In genomic region chr9:108094998-108095411, GRCm38 (mm10) we compare ENCODE assay signal across 9 mouse cellular contexts. TPM values are rescaled to one million over a fixed set of nuclear protein-coding genes. Genes with fewer than 3 reads are reported as not detected.
DNase-seq lines count a peak whose midpoint lies in the region; ATAC-seq and TF ChIP-seq lines count a peak whose summit lies in the region.
"Had no signal": no experiment of that assay in that cellular context is flagged by ENCODE, and none has a peak within 500 bp of the region (broad histone marks: within the 10 kb centered on the region; RNA-seq: fewer than 3 reads in every experiment).

No protein-coding gene starts in this region.

- H3K27me3 ChIP-seq in limb, embryonic 11.5 days (ENCODE audit: control insufficient read depth, insufficient read depth, low read length): no peaks in the 10 kb centered on the region

- peak overlapping the region; percentile 93 for H3K4me2 ChIP-seq in limb, embryonic 11.5 days (ENCODE audit: low read depth, severe bottlenecking)

- DNase-seq in kidney, adult 9 months: peak; percentile 59
- no peak for DNase-seq in kidney, postnatal 4 days
- peak; percentile 30 for DNase-seq in brain, embryonic 14.5 days (ENCODE audit: low read depth)
- DNase-seq in heart, adult 8-10 months (ENCODE audit: low spot score): peak; percentile 29
- peak; percentile 38 for DNase-seq in limb, embryonic 11.5 days (ENCODE audit: low spot score)
- peak; percentile 54 for DNase-seq in naive thymus-derived CD4-positive, alpha-beta T cell, adult 2 months (ENCODE audit: low read depth)
- no peak for DNase-seq in layer of hippocampus, adult 8-10 months (ENCODE audit: low spot score in 2 of 2)
- no peak for DNase-seq in left cerebral cortex, postnatal 4 days

- H3K27ac ChIP-seq in limb, embryonic 11.5 days (replicated peaks; ENCODE audit: low read depth, low read length): 0 out of 2 replicates have a peak overlapping the region, but pooled peaks have one; percentile 36

- H3K9me3 ChIP-seq in limb, embryonic 11.5 days (ENCODE audit: control insufficient read depth, low read length): no peaks in the 10 kb centered on the region

- WGBS in limb, embryonic 11.5 days: under 1% methylated on average over 16 of the region's 16 CpGs

- H3K4me3 ChIP-seq in limb, embryonic 11.5 days (ENCODE audit: low read depth, low read length): peak overlapping the region; percentile 88

- TF ChIP-seq POLR2A in brain, embryonic 14.5 days (IDR thresholded peaks at IDR 0.05; ENCODE audit: borderline replicate concordance, extremely low read depth, insufficient read depth, insufficient read length, poor library complexity, severe bottlenecking): no peak

- peaks cover 7% of the 10 kb centered on the region for H3K36me3 ChIP-seq in limb, embryonic 11.5 days (ENCODE audit: control insufficient read depth, insufficient read depth, low read length)

- TF ChIP-seq CTCF in brain, embryonic 14.5 days (IDR thresholded peaks at IDR 0.05; ENCODE audit: borderline replicate concordance, extremely low read depth, insufficient read depth, insufficient read length): no peak

- ATAC-seq in limb, embryonic 11.5 days (ENCODE audit: insufficient number of reproducible peaks, low FRiP score, low TSS enrichment, low read depth): peak; percentile 19

- H3K9ac ChIP-seq in limb, embryonic 11.5 days (ENCODE audit: low read length): peak overlapping the region; percentile 55

- peaks cover 9% of the 10 kb centered on the region for H3K4me1 ChIP-seq in limb, embryonic 11.5 days (ENCODE audit: control insufficient read depth, insufficient read depth, low read length)

- intact Hi-C loops in left cerebral cortex, postnatal 4 days (cut with DNase I): loop anchor here (5.0 kb wide), 1 partner anchor 107 kb away; no protein-coding TSS in a partner anchor

RNA-seq across cellular contexts. Expression of gene Apeh, which starts 0.6 kb away (rescaled TPM):
- 65.1 and 81.4 TPM in 2 replicates for polyA plus RNA-seq in brain, embryonic 14.5 days (2012; rRNA removed)
- total RNA-seq in heart, adult 8-10 months (2022): 10 to 100 TPM; 38.5 to 49.0 (median 44.9) TPM
- polyA plus RNA-seq in limb, embryonic 11.5 days (2014; fragmentation: Nextera tagmentation; extraction: Ambion mirVana): 56.3 and 63.4 TPM in 2 replicates
- 10 to 100 TPM; 33.9 to 45.8 (median 35.5) TPM for total RNA-seq in layer of hippocampus, adult 8-10 months (2022)
- total RNA-seq in left cerebral cortex, postnatal 4 days (2021): 10 to 100 TPM; 46.1 to 50.1 TPM

RNA-seq across cellular contexts. Expression of gene Rnf123, which starts 11.9 kb away (rescaled TPM):
- 93.3 and 93.5 TPM in 2 replicates for polyA plus RNA-seq in brain, embryonic 14.5 days (2012; rRNA removed)
- 100 to 1,000 TPM; 103 to 132 (median 110) TPM for total RNA-seq in heart, adult 8-10 months (2022)
- 26.4 and 29.9 TPM in 2 replicates for polyA plus RNA-seq in limb, embryonic 11.5 days (2014; fragmentation: Nextera tagmentation; extraction: Ambion mirVana)
- 100 to 1,000 TPM in 3 of 4 experiments, 10 to 100 TPM in 1; 89.0 to 123 (median 115) TPM for total RNA-seq in layer of hippocampus, adult 8-10 months (2022)
- 10 to 100 TPM; 92.5 to 93.8 TPM for total RNA-seq in left cerebral cortex, postnatal 4 days (2021)

RNA-seq across cellular contexts. Expression of gene Mst1, which starts 14.8 kb away (rescaled TPM):
- 0.08 and 0.10 TPM in 2 replicates for polyA plus RNA-seq in brain, embryonic 14.5 days (2012; rRNA removed)
- total RNA-seq in heart, adult 8-10 months (2022): under 1 TPM in 1 of 4 experiments, not detected in 3; 0.14 TPM
- polyA plus RNA-seq in limb, embryonic 11.5 days (2014; fragmentation: Nextera tagmentation; extraction: Ambion mirVana): 0.37 and 1.3 TPM in 2 replicates
- total RNA-seq in layer of hippocampus, adult 8-10 months (2022): not detected
- total RNA-seq in left cerebral cortex, postnatal 4 days (2021): not detected
- total RNA-seq: neutrophil, adult 5-6 weeks had no signal

RNA-seq across cellular contexts. Expression of gene Amigo3, which starts 42.0 kb away (rescaled TPM):
- 3.6 and 4.0 TPM in 2 replicates for polyA plus RNA-seq in brain, embryonic 14.5 days (2012; rRNA removed)
- 1 to 10 TPM; 1.3 to 3.1 (median 1.6) TPM for total RNA-seq in heart, adult 8-10 months (2022)
- 1.7 and 1.9 TPM in 2 replicates for polyA plus RNA-seq in limb, embryonic 11.5 days (2014; fragmentation: Nextera tagmentation; extraction: Ambion mirVana)
- total RNA-seq in layer of hippocampus, adult 8-10 months (2022): 1 to 10 TPM; 1.2 to 2.3 (median 1.6) TPM
- total RNA-seq in left cerebral cortex, postnatal 4 days (2021): 1 to 10 TPM; 1.6 to 2.8 TPM

RNA-seq across cellular contexts. Expression of gene Gmppb, which starts 46.0 kb away (rescaled TPM):
- 15.7 and 16.8 TPM in 2 replicates for polyA plus RNA-seq in brain, embryonic 14.5 days (2012; rRNA removed)
- total RNA-seq in heart, adult 8-10 months (2022): 1 to 10 TPM; 7.3 to 9.6 (median 9.0) TPM
- polyA plus RNA-seq in limb, embryonic 11.5 days (2014; fragmentation: Nextera tagmentation; extraction: Ambion mirVana): 20.6 and 22.0 TPM in 2 replicates
- total RNA-seq in layer of hippocampus, adult 8-10 months (2022): 10 to 100 TPM; 17.2 to 21.6 (median 19.2) TPM
- total RNA-seq in left cerebral cortex, postnatal 4 days (2021): 10 to 100 TPM; 15.2 to 15.5 TPM

Comparison
In these comparisons a context has a peak if more than half of its experiments do, and no peak if none do; other contexts are left out.
1. DNase-seq: peak in kidney, adult 9 months (single experiment), brain, embryonic 14.5 days (single experiment), heart, adult 8-10 months (single experiment), limb, embryonic 11.5 days (single experiment) and naive thymus-derived CD4-positive, alpha-beta T cell, adult 2 months (single experiment); none in kidney, postnatal 4 days (0 of 2), layer of hippocampus, adult 8-10 months (0 of 2) and left cerebral cortex, postnatal 4 days (single experiment).